Mouse (Mus musculus) intestine, embryonic 16.5 days (tissue): ENCODE measurements around the gene Olfr889. TPM values are rescaled to one million over a fixed set of nuclear protein-coding genes. Genes with fewer than 3 reads are reported as not detected.
"Not testable (repeated sequence)": the region's sequence is repeated elsewhere in the genome, so short reads cannot be mapped to it uniquely, and the experiment has no call there.

Experiments used
- ATAC-seq: fragments of 200-750 bp; cut with Nextera tagmentation; 2 replicates; pipeline ENCODE4 v1.8.0; 2017; ENCODE audit warnings: moderate TSS enrichment, moderate library complexity
- H3K27ac ChIP-seq: fragments of 300-500 bp; sonication (generic); 2 replicates; pipeline ENCODE4 v1.5.1; 2014; ENCODE audit warnings: mild to moderate bottlenecking, low read length
- H3K27me3 ChIP-seq: fragments of 300-500 bp; sonication (generic); replicated peaks from 2 replicates; pipeline ENCODE4 v1.6.1; 2014; ENCODE audit warnings: low read length, control low read depth, mixed read lengths; ENCODE audit not compliant: control insufficient read depth, insufficient read depth
- H3K36me3 ChIP-seq: fragments of 300-500 bp; sonication (generic); 2 replicates; pipeline ENCODE4 v1.6.1; 2014; ENCODE audit warnings: low read length, control low read depth; ENCODE audit not compliant: control insufficient read depth, insufficient read depth
- H3K4me1 ChIP-seq: fragments of 300-500 bp; sonication (generic); 2 replicates; pipeline ENCODE4 v1.6.1; 2014; ENCODE audit warnings: low read length, control low read depth, mixed read lengths; ENCODE audit not compliant: control insufficient read depth, insufficient read depth
- H3K4me2 ChIP-seq: fragments of 300-500 bp; sonication (generic); 2 replicates; pipeline ENCODE4 v1.6.1; 2014; ENCODE audit warnings: low read depth, low read length, control low read depth
- H3K4me3 ChIP-seq: fragments of 300-500 bp; sonication (generic); 2 replicates; pipeline ENCODE4 v1.5.1; 2014; ENCODE audit warnings: mild to moderate bottlenecking, low read length
- H3K9ac ChIP-seq: fragments of 300-500 bp; sonication (generic); 2 replicates; pipeline ENCODE4 v1.6.1; 2014; ENCODE audit warnings: low read depth, low read length
- H3K9me3 ChIP-seq: fragments of 300-500 bp; sonication (generic); 2 replicates; pipeline ENCODE4 v1.6.1; 2016; ENCODE audit warnings: low read length, control low read depth; ENCODE audit not compliant: control insufficient read depth
- WGBS: fragments of 180-500 bp; shearing (Covaris S2); extraction: QIAGEN DNeasy Blood & Tissue Kit; methylation state at CpG from one replicate; pipeline ENCODE4 v1.1.7; 2014; 5-methylcytosine and 5-hydroxymethylcytosine counted together
- polyA plus RNA-seq: library from polyadenylated mRNA; unstranded; fragments of >200 nt; fragmentation: Nextera tagmentation; extraction: Ambion mirVana; gene quantifications from 2 replicates; pipeline ENCODE4 v1.2.1, GENCODE M21; 2015

The Olfr889 gene
- 0.04 TPM in 2 replicates for polyA plus RNA-seq

DNA sequence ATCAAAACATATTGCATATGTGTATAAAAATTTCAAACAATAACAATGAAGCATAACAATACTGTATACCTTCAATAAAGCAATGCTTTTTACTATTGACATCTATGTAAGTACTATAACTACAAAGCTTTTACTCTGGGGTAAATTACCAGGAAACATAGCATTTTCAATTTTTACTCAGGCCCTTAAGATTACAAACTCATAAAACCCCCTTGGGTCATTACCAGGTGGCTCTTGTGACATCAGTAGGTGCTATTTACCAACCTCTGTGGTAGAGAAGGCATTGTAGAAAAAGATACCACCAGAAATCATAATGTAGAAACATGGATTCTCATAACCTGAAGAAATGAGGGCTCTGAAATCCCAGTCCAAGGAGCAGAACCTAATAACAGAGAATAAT lies at the start of gene Olfr889:
Olfr889 (plus strand) TSS at position 301 of the 400 bp plus-strand sequence.
- H3K27ac ChIP-seq, result no peak within 1 kb of the TSS
- no peak within 1 kb of the TSS for H3K4me3 ChIP-seq
- no peaks in the 10 kb centered on the region for H3K36me3 ChIP-seq
- no peak within 1 kb of the TSS for H3K4me2 ChIP-seq
- H3K9ac ChIP-seq, result no peak within 1 kb of the TSS
- no peaks in the 10 kb centered on the region for H3K4me1 ChIP-seq
- H3K9me3 ChIP-seq, result no peaks in the 10 kb centered on the region
- ATAC-seq, result no peak
- H3K27me3 ChIP-seq, result no peaks in the 10 kb centered on the region

DNA sequence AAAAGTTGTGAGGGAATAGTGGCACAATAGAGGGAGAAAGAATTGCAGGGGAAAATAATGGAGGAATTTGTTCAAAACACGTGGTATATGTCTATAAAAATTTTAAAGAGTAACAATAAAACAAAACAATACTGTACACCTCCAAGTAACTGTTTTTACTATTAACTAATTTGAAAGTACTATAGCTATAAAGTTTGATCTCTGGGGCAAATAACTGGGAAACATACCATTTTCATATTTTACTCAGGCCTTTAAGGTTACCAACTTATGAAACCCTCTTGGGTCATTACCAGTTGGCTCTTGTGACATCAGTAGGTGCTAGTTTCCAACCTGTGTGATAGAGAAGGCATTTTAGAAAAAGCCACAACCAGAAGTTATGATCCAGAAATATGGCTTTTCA lies 31.2 kb upstream of the Olfr889 start, which contains the start of gene Olfr887:
Olfr887 (plus strand) TSS at position 301 of the 400 bp plus-strand sequence.
- H3K27me3 ChIP-seq, result no peaks in the 10 kb centered on the region
- WGBS, result 75% methylated on average over 1 of the region's 1 CpGs
- ATAC-seq, result no peak

DNA sequence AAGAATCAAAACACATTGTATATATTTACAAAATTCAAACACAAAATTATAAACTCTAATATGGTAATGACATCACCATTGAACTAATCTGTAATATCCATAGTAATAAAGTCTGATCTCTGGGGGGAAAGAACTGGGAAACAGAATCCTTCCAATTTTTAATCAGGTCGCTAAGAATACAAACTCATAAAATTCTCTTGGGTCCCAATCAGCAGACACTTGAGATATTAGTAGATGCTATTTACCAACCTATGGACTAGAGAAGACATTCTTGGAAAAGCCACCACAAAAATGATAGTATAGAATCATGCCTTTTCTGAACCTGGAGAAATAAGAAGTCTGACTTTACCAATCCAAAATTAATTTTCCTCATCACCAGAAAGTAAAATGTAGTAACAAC lies 7.2 kb upstream of the Olfr889 start, which contains the start of gene Olfr888:
Olfr888 (plus strand) TSS at position 301 of the 400 bp plus-strand sequence.
- Histone ChIP-seq H3K36me3 (no peaks in the 10 kb centered on the region), H3K9me3 (no peaks in the 10 kb centered on the region), H3K9ac (no peak within 1 kb of the TSS), H3K4me1 (no peaks in the 10 kb centered on the region), H3K27me3 (no peaks in the 10 kb centered on the region), H3K27ac (no peak within 1 kb of the TSS), H3K4me2 (no peak within 1 kb of the TSS), H3K4me3 (no peak within 1 kb of the TSS)
- no peak for ATAC-seq
- WGBS, result 83% methylated on average over 1 of the region's 1 CpGs

More for the DNA sequence above, 31.2 kb upstream of the Olfr889 start, which contains the start of gene Olfr887:
- no peaks in the 10 kb centered on the region for H3K4me1 ChIP-seq
- H3K4me3 ChIP-seq, result no peak within 1 kb of the TSS
- H3K27ac ChIP-seq, result no peak within 1 kb of the TSS
- no peak within 1 kb of the TSS for H3K9ac ChIP-seq
- H3K9me3 ChIP-seq, result no peaks in the 10 kb centered on the region
- no peaks in the 10 kb centered on the region for H3K36me3 ChIP-seq
- H3K4me2 ChIP-seq, result no peak within 1 kb of the TSS

DNA sequence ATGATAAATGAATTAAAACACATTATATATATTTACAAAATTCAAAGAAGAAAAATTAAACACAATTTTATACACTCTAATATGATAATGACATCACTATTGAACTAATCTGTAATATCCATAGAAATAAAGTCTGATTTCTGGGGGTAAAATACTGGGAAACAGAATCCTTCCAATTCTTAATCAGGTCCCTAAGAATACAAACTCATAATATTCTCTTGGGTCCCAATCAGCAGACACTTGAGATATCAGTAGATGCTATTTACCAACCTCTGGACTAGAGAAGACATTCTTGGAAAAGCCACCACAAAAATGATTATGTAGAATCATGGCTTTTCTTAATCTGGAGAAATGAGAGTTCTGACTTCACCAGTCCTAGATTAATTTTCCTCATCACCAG lies 27.2 kb downstream of the Olfr889 start, which contains the start of gene Olfr890:
Olfr890 (plus strand) TSS at position 301 of the 400 bp plus-strand sequence.
- Histone ChIP-seq H3K36me3 (no peaks in the 10 kb centered on the region), H3K4me3 (no peak within 1 kb of the TSS), H3K9me3 (no peaks in the 10 kb centered on the region), H3K4me2 (no peak within 1 kb of the TSS), H3K27ac (no peak within 1 kb of the TSS), H3K4me1 (no peaks in the 10 kb centered on the region), H3K9ac (no peak within 1 kb of the TSS), H3K27me3 (no peaks in the 10 kb centered on the region)
- no peak for ATAC-seq

DNA sequence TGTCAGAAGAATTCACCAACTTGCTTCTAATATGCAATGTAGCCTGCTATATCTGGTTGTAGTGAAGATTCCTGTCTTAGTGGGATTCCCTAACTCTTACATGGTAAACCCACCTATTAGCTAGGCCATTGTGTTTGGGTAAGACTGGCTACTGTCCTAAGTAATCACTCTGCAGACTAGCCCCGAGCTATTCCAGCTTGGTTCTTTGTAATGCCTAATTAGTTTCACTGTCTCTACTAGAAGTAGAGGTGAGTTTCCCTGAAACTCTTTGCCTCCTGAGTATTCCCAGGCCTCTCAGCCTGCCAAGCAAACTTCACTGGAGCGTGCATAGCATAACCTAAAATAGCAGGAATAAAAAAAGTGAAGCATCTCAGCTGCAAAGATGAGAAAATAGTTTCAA lies 53.3 kb downstream of the Olfr889 start:
- not testable (repeated sequence) for ATAC-seq, H3K27me3 ChIP-seq, H3K4me3 ChIP-seq, H3K36me3 ChIP-seq, H3K9me3 ChIP-seq, H3K4me1 ChIP-seq, H3K27ac ChIP-seq, H3K9ac ChIP-seq, H3K4me2 ChIP-seq
- 54% methylated on average over 2 of the region's 2 CpGs for WGBS

Other genes starting within 250 kb of the Olfr889 start
- not detected in 2 replicates for gene Olfr145, start 218.5 kb upstream of the Olfr889 start, polyA plus RNA-seq
- gene Olfr878, start 197.4 kb upstream of the Olfr889 start, polyA plus RNA-seq, result not detected in 2 replicates
- gene Olfr881, start 123.4 kb upstream of the Olfr889 start, polyA plus RNA-seq, result not detected in 2 replicates
- not detected in 2 replicates for gene Olfr883, start 89.4 kb upstream of the Olfr889 start, polyA plus RNA-seq
- not detected in 2 replicates for gene Olfr884, start 68.6 kb upstream of the Olfr889 start, polyA plus RNA-seq
- gene Olfr885, start 53.9 kb upstream of the Olfr889 start, polyA plus RNA-seq, result not detected in 2 replicates
- not detected in 2 replicates for gene Olfr887, start 31.1 kb upstream of the Olfr889 start, polyA plus RNA-seq
- not detected in 2 replicates for gene Olfr888, start 7.1 kb upstream of the Olfr889 start, polyA plus RNA-seq
- gene Olfr890, start 27.3 kb downstream of the Olfr889 start, polyA plus RNA-seq, result not detected in 2 replicates
- not detected in 2 replicates for gene Olfr891, start 65.6 kb downstream of the Olfr889 start, polyA plus RNA-seq
- gene Olfr893, start 93.2 kb downstream of the Olfr889 start, polyA plus RNA-seq, result not detected in 2 replicates
- gene Olfr894, start 102.9 kb downstream of the Olfr889 start, polyA plus RNA-seq, result not detected in 2 replicates
- gene Olfr143, start 137.6 kb downstream of the Olfr889 start, polyA plus RNA-seq, result not detected in 2 replicates
- not detected in 2 replicates for gene Olfr895, start 152.7 kb downstream of the Olfr889 start, polyA plus RNA-seq
- not detected in 2 replicates for gene Olfr896-ps1, start 175.9 kb downstream of the Olfr889 start, polyA plus RNA-seq
- gene Olfr25, start 213.9 kb downstream of the Olfr889 start, polyA plus RNA-seq, result not detected in 2 replicates
- gene Olfr898, start 233.2 kb downstream of the Olfr889 start, polyA plus RNA-seq, result not detected in 2 replicates